ENCODE assay signal across 19 mouse cellular contexts in genomic region chr17:31226368-31226767, GRCm38 (mm10). TPM values are rescaled to one million over a fixed set of nuclear protein-coding genes. Genes with fewer than 3 reads are reported as not detected.
"Had no signal": no experiment of that assay in that cellular context is flagged by ENCODE, and none has a peak within 500 bp of the region (broad histone marks: within the 10 kb centered on the region; RNA-seq: fewer than 3 reads in every experiment).

No protein-coding gene starts in this region.

- DNase-seq: kidney, adult 18-20 months; kidney, postnatal 10 days; kidney, postnatal 4 days; lung, adult 2 months; lung, postnatal 4 days; midbrain, embryonic 14.5 days; thymus, adult 18-20 months; thymus, postnatal 14 days had no signal

RNA-seq across cellular contexts. Expression of gene Ubash3a, which starts 18.7 kb away (rescaled TPM):
- total RNA-seq: left cerebral cortex, adult 2 months had no signal
- polyA plus RNA-seq: midbrain, embryonic 14.5 days; myocyte; neural tube, embryonic 15.5 days had no signal

RNA-seq across cellular contexts. Expression of gene Tmprss3, which starts 27.6 kb away (rescaled TPM):
- total RNA-seq: layer of hippocampus, adult 2 months; layer of hippocampus, postnatal 10 days; left cerebral cortex, adult 2 months had no signal
- polyA plus RNA-seq: intestine, embryonic 15.5 days; kidney, embryonic 14.5 days; limb, embryonic 10.5 days; lung, postnatal 0 days; midbrain, embryonic 10.5 days; midbrain, embryonic 14.5 days; myocyte; neural tube, embryonic 11.5 days had no signal
